Mouse (Mus musculus) ES-E14 (cell line): ENCODE results near the gene 2210011C24Rik. TPM values are rescaled to one million over a fixed set of nuclear protein-coding genes. Genes with fewer than 3 reads are reported as not detected.
A peak's percentile ranks its signal among the peaks of the same experiment; 100 is the strongest.

Experiments used
- DNase-seq: peaks from one replicate; pipeline ENCODE4 v3.0.0-alpha.2; 2013; ENCODE audit warnings: low read depth, low spot score
- H3K27ac ChIP-seq: 2 replicates; pipeline ENCODE4 v1.5.1; 2012; ENCODE audit warnings: low read depth, mild to moderate bottlenecking, low read length, moderate library complexity, mixed read lengths; ENCODE audit not compliant: poor library complexity, insufficient read depth, severe bottlenecking
- H3K36me3 ChIP-seq: 2 replicates; pipeline ENCODE4 v1.6.1; 2012; ENCODE audit warnings: mild to moderate bottlenecking, low read length, moderate library complexity, mixed read lengths; ENCODE audit not compliant: control insufficient read depth, poor library complexity, insufficient read depth, severe bottlenecking
- H3K4me1 ChIP-seq, 2 experiments: fragments of 150-350 bp in 1 of 2; sonication (generic) in 1 of 2; 2 replicates each; pipeline ENCODE4 v1.6.1; 2012; ENCODE audit warnings: low read length in 2 of 2, mild to moderate bottlenecking in 1 of 2, mixed read lengths in 1 of 2; ENCODE audit not compliant: control insufficient read depth in 2 of 2, insufficient read depth in 2 of 2, poor library complexity in 1 of 2
- H3K4me3 ChIP-seq, 2 experiments: fragments of 150-350 bp in 1 of 2; sonication (generic) in 1 of 2; 2 replicates each; pipeline ENCODE4 v1.5.1; 2012; ENCODE audit warnings: low read length in 2 of 2, low read depth in 1 of 2, mild to moderate bottlenecking in 1 of 2, mixed read lengths in 1 of 2; ENCODE audit not compliant: insufficient read depth in 1 of 2, poor library complexity in 1 of 2, severe bottlenecking in 1 of 2
- H3K9ac ChIP-seq: 2 replicates; pipeline ENCODE4 v1.6.1; 2012; ENCODE audit warnings: low read depth, mild to moderate bottlenecking, low read length, mixed read lengths; ENCODE audit not compliant: poor library complexity, insufficient read depth, severe bottlenecking
- H3K9me3 ChIP-seq: fragments of 150-350 bp; sonication (generic); 2 replicates; pipeline ENCODE4 v1.6.1; 2012; ENCODE audit warnings: low read depth, mild to moderate bottlenecking, low read length; ENCODE audit not compliant: control insufficient read depth, insufficient read depth
- CHD2 ChIP-seq: IDR thresholded peaks from 2 replicates; pipeline ENCODE4 v1.6.1; 2014; ENCODE audit warnings: mild to moderate bottlenecking, low read depth, low read length, inconsistent platforms
- HCFC1 ChIP-seq: IDR thresholded peaks from 2 replicates; pipeline ENCODE4 v1.6.1; 2012; ENCODE audit warnings: low read length, inconsistent platforms, borderline replicate concordance; ENCODE audit not compliant: insufficient read depth
- MAFK ChIP-seq: IDR thresholded peaks from 2 replicates; pipeline ENCODE4 v1.6.1; 2014; ENCODE audit warnings: mild to moderate bottlenecking, low read depth, low read length, inconsistent platforms; ENCODE audit not compliant: insufficient read depth
- ZC3H11A ChIP-seq: IDR thresholded peaks from 2 replicates; pipeline ENCODE4 v1.6.1; 2012; ENCODE audit warnings: low read depth, mild to moderate bottlenecking, inconsistent platforms, low read length, borderline replicate concordance
- ZNF384 ChIP-seq: IDR thresholded peaks from 2 replicates; pipeline ENCODE4 v1.6.1; 2012; ENCODE audit warnings: low read depth, low read length, inconsistent platforms
- in situ Hi-C, 2 experiments: fragments of 600-800 bp; cut with MboI; formaldehyde crosslinking; loops; one replicate each; pipeline ENCODE4 v1.15.1; 2025; ENCODE audit warnings: low sequenced_read_pairs in 2 of 2, inconsistent platforms in 1 of 2; ENCODE audit not compliant: unreplicated experiment in 2 of 2
- total RNA-seq: library from RNA; depleted of rRNA; stranded (reverse); fragments of 300-350 nt; gene quantifications from 2 replicates; pipeline ENCODE4 v1.2.3, GENCODE M21; 2012

Gene 2210011C24Rik
- total RNA-seq, 1 experiment = 4.6 TPM

- Histone ChIP-seq H3K4me1 (peaks cover 6 to 20% of the 10 kb centered on the region in 2 experiments), H3K27ac (peak overlapping the region; percentile 85), H3K4me3 (peak overlapping the region; percentile 81 to 97), H3K9ac (peak overlapping the region; percentile 93), H3K9me3 (no peaks in the 10 kb centered on the region), H3K36me3 (peaks cover 21% of the 10 kb centered on the region)
- no peak for DNase-seq
- TF ChIP-seq CHD2 = no peak
- TF ChIP-seq ZC3H11A = no peak
- TF ChIP-seq MAFK = no peak
- no peak for TF ChIP-seq ZNF384
- TF ChIP-seq HCFC1 = no peak
- in situ Hi-C loops = no loop called here
Measured at GRCm38 (mm10) chr8:83998231-83999056, 13.5 kb downstream of the 2210011C24Rik start.

DNA sequence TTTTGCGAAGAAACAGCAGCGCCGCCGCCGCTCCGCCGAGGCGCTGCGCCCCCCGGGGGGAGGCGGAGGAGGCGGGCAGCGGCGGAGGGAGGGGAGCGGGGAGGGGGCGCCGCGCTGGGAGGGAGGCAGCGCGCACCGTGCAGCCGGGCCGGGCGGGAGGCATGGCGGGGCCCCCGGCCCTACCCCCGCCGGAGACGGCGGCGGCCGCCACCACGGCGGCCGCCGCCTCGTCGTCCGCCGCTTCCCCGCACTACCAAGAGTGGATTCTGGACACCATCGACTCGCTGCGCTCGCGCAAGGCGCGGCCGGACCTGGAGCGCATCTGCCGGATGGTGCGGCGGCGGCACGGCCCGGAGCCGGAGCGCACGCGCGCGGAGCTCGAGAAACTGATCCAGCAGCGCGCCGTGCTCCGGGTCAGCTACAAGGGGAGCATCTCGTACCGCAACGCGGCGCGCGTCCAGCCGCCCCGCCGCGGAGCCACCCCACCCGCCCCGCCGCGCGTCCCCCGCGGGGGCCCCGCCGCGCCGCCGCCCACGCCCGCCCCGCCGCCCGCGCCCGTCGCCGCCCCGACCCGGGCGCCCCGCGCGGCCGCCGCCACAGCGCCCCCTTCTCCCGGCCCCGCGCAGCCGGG lies 14.3 kb downstream of the 2210011C24Rik start, which contains the start of gene Samd1:
Samd1 (plus strand) TSS at position 162 of the 631 bp plus-strand sequence.
- in situ Hi-C loops = no loop called here
- H3K4me1 ChIP-seq = peaks cover 6 to 15% of the 10 kb centered on the region in 2 experiments
- peak within 1 kb of the TSS; percentile 81 to 97 for H3K4me3 ChIP-seq
- peak within 1 kb of the TSS; percentile 85 for H3K27ac ChIP-seq
- TF ChIP-seq HCFC1 (no peak), ZNF384 (no peak), CHD2 (no peak), MAFK (no peak), ZC3H11A (no peak)
- peaks cover 20% of the 10 kb centered on the region for H3K36me3 ChIP-seq
- H3K9me3 ChIP-seq = no peaks in the 10 kb centered on the region
- DNase-seq = no peak
- peak within 1 kb of the TSS; percentile 95 for H3K9ac ChIP-seq

DNA sequence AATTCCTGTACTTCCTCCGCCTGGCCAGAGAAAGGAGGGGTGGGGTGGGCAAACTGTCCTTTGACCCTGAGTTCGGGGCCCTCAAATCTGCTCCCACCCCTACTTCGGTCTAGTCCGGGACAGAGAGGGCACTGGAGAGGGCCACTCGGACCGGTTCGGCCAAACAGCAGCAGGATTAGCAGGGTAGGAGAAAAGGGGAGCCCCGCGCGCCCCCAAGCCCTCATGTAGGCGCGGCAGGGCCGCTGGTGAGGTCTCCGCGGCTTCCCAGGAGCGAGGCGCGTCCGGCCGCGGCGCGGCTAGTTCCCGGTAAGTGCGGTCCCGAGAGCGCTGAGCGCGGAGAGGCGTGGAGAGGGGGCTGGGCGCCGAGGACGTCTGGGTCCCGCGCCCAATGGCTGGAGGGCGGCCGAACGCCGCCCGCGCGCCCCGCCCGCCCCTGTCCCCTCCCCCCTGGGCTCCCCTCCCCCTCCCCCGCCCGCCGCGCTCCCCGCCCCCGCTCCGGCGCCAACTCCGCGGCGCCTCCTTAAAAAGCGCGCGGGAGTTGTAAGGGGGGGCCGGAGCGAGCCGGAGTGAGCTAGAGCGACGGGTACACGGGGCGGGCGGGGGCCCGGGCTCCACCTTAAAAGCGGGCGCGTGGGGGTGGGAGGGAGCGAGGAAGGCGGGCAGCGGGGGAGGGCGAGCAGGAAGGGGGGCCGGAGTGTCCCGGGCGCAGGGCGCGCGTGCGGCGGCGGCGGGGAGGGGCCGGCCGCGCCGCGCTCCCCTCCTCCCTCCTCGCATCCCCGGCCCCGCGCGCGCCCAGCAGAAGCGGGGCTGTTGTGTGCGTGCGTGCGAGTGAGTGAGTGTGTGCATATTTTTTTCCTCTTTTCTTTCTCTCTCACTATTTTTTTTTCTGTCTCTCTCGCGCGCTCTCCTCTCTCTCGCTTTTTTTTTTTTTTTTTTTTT lies 15.1 kb downstream of the 2210011C24Rik start:
- Histone ChIP-seq H3K36me3 (peaks cover 17% of the 10 kb centered on the region), H3K4me1 (peaks cover 6 to 14% of the 10 kb centered on the region in 2 experiments), H3K9ac (peak overlapping the region; percentile 95), H3K27ac (peak overlapping the region; percentile 85), H3K4me3 (peak overlapping the region; percentile 77 to 97), H3K9me3 (no peaks in the 10 kb centered on the region)
- in situ Hi-C loops = no loop called here
- DNase-seq = no peak
- 0 out of 2 replicates have a peak, but pooled peaks have one; percentile 51 for TF ChIP-seq HCFC1
- no peak for TF ChIP-seq CHD2
- TF ChIP-seq ZNF384 = peak; percentile 97
- TF ChIP-seq ZC3H11A = no peak

DNA sequence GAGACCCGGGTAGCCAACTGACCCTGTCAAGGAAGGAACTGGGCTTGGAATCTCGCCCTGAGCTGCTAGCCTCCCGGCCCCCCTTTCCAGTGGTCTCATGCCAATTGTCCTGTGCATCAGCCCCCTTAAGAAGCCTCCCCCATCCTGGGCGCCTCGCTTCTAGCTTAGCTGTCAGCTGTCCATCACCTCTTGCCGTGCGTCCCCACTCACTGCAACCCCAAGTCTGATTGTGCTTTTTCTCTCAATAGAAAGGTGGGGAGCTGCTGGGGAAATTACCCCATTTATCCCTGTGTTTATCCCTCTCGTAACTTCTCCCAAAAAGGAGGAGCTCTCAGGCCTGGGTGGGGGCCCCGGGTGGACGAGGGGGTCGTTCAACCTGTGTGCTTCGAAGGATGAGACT lies 16.0 kb downstream of the 2210011C24Rik start:
- DNase-seq = no peak
- TF ChIP-seq ZC3H11A (no peak), HCFC1 (no peak), CHD2 (no peak), MAFK (no peak), ZNF384 (no peak)
- Histone ChIP-seq H3K9ac (no peak overlapping the region), H3K4me1 (peaks cover 6 to 12% of the 10 kb centered on the region in 2 experiments), H3K9me3 (no peaks in the 10 kb centered on the region), H3K4me3 (peak overlapping the region; percentile 77 to 97; a peak in 2 of 4 replicates), H3K36me3 (peaks cover 17% of the 10 kb centered on the region), H3K27ac (no peak overlapping the region)
- in situ Hi-C loops = no loop called here
